Mouse (Mus musculus): ENCODE data around the gene Tcf12.

Tcf12 gene

DNA sequence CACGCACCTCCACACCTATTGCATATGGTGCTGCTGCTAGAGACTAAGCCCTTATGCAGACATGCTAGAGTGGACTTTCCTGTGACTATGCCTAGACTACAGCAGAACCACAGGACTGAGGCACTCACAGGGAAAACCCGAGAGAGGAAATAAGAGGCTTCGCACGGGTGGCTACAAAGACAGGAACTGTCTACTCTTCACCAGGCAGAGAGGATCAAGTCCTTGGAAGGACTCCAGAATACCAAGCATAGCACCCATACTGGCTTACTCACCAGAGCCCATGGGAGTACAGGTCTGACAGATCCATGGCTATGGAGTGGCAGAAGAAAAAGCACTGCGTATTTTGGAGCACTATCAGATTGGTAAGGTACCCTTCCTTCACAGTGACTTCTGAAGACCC is 269.8 kb downstream of the Tcf12 start:
- in situ Hi-C loops (cut with MboI, MseI) = no loop called here

DNA sequence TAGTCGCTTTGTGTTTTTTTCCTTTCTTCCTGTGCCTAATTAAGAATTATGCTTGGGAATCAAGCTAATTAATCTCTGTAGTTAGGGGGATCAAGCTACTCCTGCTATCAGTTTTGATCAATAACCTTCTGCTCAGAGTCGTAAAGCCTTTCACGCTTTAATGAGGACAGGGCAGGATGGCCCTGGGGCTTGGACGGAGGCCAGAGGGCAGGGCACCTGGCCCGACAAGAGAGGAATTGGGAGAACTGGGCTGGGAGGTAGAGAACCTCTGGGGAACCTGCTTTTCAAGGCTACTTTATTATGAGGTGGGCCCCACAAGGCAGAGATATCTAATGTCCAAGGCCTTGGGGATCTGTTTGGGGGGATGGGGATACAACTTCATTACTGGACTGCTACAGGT is 274.3 kb downstream of the Tcf12 start:
- in situ Hi-C loops (cut with MboI, MseI) = no loop called here

DNA sequence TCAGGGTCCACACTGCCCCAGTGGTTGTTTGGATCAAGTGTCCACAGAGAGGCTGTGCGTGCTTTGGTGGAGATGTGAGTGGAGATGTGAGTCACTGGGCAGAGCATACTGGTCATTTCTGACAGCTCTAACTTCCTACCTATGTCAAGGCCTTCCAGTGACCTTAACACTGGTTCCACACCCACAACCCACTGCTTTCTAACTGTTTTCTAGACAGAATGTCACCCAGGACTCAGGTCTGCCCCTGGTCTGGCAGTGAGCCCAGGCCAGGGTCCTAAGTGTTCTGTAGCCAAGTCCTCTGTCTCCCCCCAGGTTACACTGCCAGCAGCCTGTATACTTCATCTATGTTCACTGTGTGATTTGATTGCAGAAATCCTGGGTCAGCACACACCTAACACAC is 275.3 kb downstream of the Tcf12 start:
- in situ Hi-C loops (cut with MboI, MseI) = no loop called here

GRCm38 (mm10) chr9:71835203-71835815 is 276.4 kb downstream of the Tcf12 start:
- in situ Hi-C loops (cut with MboI, MseI) = no loop called here

DNA sequence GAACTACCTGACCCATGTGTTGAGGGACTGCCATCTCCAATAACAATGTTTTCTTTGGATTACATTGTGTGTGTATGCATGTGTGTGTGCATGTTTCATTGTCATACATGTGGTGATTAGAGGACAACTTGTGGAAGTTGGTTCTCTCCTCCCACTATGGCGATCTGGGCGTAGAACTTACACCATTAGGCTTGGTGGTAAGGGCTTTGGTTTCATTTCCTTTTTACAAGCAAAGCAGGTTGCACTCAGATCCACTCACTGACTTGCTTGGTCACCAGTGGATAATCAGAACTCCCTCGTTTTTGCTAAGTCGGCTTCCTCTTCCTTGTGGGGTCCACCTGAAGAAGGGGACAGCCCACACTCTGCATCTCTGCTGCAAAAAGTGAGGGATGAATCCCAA is 277.0 kb downstream of the Tcf12 start:
- in situ Hi-C loops (cut with MboI, MseI) = loop anchor here (5.0 kb wide), 1 partner anchor 353 kb away; no protein-coding TSS in a partner anchor

DNA sequence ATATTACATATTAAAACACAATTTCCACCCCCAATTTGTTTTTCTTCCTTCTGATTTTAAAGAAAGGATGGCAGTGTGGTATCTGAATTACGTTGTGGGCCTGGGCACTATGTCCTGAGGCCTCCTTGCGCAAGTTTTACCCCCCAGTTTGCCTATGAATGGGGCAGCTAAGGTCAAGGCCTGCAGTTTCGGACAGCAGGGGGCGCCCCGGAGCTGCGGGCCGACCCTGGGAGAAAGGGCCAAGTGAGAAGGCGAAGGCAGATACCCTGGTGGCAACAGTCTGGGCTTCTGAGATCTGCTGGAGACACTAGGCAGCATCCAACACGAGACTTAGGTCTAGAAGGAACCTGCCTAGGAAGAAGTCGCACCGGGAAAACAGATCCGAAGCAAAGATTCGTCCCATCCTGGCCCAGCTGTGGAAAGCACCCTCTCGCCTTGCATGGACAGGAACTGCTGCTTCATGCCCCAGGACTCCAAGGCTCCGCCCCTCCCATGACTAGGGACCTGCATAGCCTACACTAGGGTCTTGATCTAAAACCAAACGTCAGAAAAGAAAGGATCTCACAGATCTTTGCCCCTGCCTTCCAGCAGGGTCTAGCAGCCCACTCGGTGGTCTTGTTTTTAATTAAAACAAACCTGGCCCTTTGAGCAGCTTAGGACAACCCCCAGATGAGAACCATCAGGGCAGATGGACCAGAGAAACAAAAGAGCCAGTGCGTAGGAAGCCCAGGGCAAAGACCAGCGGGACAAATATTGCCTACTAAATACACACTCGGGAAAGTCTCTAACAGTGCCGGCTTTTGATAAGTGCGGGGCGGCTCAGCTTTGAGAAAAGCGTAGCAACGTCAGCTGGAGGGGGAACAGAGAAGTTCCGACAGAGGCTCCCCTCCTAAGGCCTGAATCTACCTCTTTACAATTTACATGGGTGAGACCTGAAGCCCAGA is 279.6 kb downstream of the Tcf12 start:
- in situ Hi-C loops (cut with MboI, MseI) = loop anchor here (5.0 kb wide), 1 partner anchor 355 kb away; no protein-coding TSS in a partner anchor

- in situ Hi-C loops (cut with MboI, MseI) = loop anchor here (5.0 kb wide), 1 partner anchor 356 kb away; no protein-coding TSS in a partner anchor
These were observed 280.7 kb downstream of the Tcf12 start for GRCm38 (mm10) chr9:71830994-71831393.

DNA sequence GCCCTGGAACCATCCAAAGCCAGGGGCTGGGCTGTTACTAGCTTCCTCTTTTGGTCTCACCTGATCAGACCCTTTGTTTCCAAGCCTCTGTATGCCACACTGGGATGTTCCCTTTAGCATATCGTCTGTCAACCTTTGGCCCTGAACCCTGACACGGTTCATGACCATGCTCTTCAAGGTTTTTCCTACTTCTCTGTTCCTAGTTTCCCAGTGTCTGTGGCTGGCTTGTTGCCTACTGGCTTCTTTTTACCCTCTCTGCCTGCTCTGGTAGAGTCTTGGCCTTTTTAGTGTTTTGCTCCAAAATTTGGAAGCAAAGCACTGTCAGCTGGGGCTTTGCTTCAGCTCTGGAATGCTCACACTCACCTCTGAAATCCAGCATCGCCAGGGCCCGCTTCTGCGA is 281.3 kb downstream of the Tcf12 start:
- in situ Hi-C loops (cut with MboI, MseI) = loop anchor here (5.0 kb wide), 1 partner anchor 357 kb away; no protein-coding TSS in a partner anchor

DNA sequence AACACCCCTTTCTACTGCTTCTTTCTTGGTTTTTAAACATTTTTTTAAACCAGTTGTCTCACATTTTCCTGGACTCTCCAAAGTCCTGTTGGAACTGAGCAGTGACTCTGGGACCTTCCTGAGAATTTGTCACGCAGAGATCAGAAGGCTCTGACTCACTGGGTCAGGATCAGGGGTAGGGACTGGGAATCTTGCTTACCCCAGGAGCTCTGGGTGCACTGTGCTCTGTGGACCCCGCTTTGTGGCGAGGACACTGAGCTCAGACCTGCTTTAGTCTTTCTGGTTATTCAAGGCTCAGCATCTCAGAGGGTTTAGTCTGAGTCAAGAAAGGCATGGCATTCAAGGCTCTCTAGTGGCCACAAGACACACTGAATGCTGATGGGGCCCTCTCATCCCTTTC is 281.9 kb downstream of the Tcf12 start:
- in situ Hi-C loops (cut with MboI, MseI) = loop anchor here (5.0 kb wide), 2 partner anchors 358 to 588 kb away; no protein-coding TSS in a partner anchor

- in situ Hi-C loops (cut with MboI, MseI) = loop anchor here (5.0 kb wide), 1 partner anchor 588 kb away; no protein-coding TSS in a partner anchor
These were observed 282.5 kb downstream of the Tcf12 start for GRCm38 (mm10) chr9:71829137-71829536.

GRCm38 (mm10) chr9:71827371-71827770 is 284.3 kb downstream of the Tcf12 start:
- in situ Hi-C loops (cut with MboI, MseI) = loop anchor here (5.0 kb wide), 1 partner anchor 590 kb away; no protein-coding TSS in a partner anchor

DNA sequence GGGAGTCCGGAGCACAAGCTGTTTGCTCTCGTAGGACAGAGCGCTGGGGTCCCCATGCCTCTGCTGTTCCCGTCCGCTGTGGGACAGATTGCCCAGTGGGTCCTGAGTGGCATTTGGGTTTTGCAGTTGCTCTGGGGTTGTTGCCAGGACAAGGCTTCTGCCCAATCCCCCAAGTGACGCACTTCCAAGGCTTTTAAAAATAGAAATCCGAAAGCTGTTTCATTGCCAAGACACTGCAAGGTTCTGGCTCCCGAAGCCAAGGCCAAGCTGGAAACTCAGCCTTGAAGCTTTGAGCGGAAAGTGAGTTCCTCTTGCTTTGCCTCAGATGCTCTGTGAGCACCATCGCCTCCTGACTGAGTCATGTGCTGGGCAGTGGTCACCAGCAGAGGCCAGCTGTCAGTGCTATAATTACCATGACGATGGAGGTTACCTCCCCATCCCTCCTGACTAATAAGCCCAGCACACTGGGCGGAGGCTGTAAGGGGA is 285.6 kb downstream of the Tcf12 start:
- in situ Hi-C loops (cut with MboI, MseI) = loop anchor here (5.0 kb wide), 1 partner anchor 591 kb away; no protein-coding TSS in a partner anchor

DNA sequence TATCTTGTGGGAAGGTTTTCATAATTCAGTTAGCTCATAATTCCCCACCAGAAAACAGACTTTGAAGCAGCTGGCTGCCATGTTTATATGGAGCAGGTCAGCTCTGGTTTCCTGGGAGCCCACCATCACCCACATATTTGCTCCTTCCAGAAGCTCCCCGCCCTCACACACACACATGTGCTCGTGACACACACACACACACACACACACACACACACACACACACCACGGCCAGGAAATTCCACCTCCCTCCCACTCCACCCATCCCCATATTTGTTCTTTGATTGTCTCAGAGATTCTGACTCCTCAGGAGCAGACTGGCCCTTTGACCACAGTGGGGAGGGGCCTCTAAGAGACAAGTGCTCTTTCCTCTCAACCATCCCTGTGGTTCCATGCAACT is 289.7 kb downstream of the Tcf12 start:
- in situ Hi-C loops (cut with MboI, MseI) = no loop called here

- in situ Hi-C loops (cut with MboI, MseI) = no loop called here
These were observed 293.2 kb downstream of the Tcf12 start for GRCm38 (mm10) chr9:71818453-71818852.

- in situ Hi-C loops (cut with MboI, MseI) = no loop called here
These were observed 295.6 kb downstream of the Tcf12 start for GRCm38 (mm10) chr9:71816121-71816520.

DNA sequence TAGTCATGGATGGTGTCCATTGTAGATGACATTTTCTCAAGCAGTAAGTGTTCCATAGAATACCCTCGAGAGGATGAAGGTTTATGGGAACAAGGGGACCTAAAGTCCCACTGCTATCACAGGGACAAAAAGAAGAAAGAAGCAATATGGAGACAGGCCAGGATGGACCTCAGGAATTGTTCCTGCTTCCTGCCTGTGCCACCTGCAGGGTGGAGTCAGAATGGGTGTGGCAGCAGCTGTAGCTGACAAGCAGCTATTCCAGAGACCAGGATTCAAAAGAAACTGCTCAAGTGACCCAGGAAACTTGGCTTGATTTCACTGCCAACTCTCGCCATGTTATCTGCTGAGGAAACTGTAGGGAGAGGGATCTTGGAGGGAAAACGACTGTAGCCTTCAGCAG is 298.1 kb downstream of the Tcf12 start:
- in situ Hi-C loops (cut with MboI, MseI) = no loop called here

GRCm38 (mm10) chr9:71812914-71813313 is 298.8 kb downstream of the Tcf12 start:
- in situ Hi-C loops (cut with MboI, MseI) = no loop called here

- in situ Hi-C loops (cut with MboI, MseI) = no loop called here
These were observed 299.3 kb downstream of the Tcf12 start for GRCm38 (mm10) chr9:71812402-71812801.

GRCm38 (mm10) chr9:71811404-71811803 is 300.3 kb downstream of the Tcf12 start:
- in situ Hi-C loops (cut with MboI, MseI) = no loop called here

- in situ Hi-C loops (cut with MboI, MseI) = no loop called here
These were observed 300.9 kb downstream of the Tcf12 start for GRCm38 (mm10) chr9:71810723-71811122.

DNA sequence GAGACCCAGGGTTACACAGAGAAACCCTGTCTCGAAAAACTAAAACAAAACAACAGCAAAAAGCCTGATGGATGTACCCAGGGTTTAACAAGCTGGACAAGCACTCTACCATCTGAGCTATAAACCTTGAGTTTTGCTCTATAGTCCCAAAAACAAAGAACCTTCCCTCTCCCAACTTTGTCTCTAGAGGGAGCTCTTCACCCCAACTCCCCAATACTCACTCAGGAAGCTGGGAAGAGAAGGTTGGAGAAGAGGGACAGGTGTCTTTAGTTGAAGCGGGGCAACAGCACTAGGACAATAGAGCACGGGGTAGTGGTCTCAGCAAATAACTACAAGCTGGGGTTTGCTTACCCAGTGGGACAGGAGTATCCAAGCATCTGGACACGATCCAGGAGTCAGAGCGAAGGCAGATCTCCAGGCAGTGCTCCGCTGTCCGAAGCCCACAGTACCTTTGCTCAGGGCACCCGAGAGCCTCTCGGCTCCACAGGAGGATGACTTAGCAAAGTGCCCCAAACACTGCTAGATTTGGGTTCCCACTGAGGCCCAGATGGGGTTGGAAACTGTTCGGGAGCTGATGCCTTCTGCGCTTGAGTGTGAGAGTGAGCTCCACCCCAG is 302.9 kb downstream of the Tcf12 start:
- in situ Hi-C loops (cut with MboI, MseI) = loop anchor here (5.0 kb wide), 1 partner anchor 161 kb away; no protein-coding TSS in a partner anchor

DNA sequence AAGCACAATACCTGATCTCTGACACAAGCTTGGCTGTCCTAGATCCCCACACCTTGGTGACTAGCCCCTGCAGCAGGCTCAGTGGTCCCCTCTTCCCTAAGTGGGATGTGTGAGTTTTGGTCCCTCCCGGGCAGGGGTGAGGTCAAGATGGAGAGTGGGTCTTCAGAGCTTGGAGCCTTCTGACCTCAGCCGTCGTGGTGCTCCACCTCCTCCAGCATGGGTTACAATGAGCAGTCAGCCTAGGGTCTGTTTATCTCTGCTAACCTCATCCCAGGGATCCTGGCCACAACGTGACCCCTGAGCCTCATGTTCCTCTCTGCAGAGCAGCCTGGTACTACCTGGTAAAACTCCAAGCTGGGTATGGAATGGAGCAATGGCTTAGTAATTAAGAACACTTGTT is 303.9 kb downstream of the Tcf12 start:
- in situ Hi-C loops (cut with MboI, MseI) = loop anchor here (5.0 kb wide), 1 partner anchor 160 kb away; no protein-coding TSS in a partner anchor
